Mouse (Mus musculus): ENCODE results near the gene Triap1.
"Not testable (repeated sequence)": the region's sequence is repeated elsewhere in the genome, so short reads cannot be mapped to it uniquely, and the experiment has no call there.

Triap1 gene

GRCm38 (mm10) chr5:115340577-115341313, at the start of gene Triap1, which contains the start of gene Gatc:
Triap1 (plus strand) TSS chr5:115341225.
Gatc (minus strand) TSS chr5:115341178.
- peak; percentile 89 for DNase-seq (ENCODE audit: low spot score)

- DNase-seq (ENCODE audit: low spot score): no peak
Measured at GRCm38 (mm10) chr5:115294173-115294572, 46.9 kb upstream of the Triap1 start.

GRCm38 (mm10) chr5:115296347-115296746, 44.7 kb upstream of the Triap1 start:
- DNase-seq (ENCODE audit: low spot score): no peak

DNA sequence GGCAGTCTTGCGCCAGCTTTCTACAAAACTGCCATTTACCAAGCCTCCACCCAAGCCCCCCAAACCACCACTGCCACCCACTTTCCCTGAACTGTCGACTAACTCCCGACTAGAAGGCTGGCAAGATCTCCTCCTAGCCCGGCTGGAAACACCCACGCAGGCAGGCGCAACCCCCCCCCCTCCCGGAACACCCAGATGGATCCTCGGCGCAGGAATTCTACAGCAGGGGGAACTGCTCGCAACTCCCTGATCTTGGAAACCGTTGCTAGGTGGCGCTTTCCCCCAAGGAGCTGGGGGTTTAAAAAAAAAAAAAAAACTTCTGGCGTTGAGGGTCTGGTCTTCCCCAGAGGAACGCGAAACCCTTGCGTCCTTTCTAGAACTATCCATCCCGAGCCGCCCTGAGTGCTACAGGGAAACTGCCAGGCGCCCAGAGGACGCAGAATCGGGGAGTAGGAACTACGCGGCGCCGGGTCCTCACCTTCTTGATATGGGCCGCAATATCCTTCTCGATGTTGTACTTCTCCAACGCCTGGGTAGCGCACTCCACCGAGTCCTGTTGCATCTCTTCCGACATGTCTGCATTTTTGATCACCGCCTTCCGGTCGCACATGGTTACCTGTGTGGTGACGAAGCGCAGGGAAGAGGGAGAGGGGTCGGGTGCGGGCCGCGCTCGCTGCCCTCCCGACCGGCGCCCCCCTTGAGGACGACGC, 40.8 kb upstream of the Triap1 start:
- peak; percentile 81 for DNase-seq (ENCODE audit: low spot score)

DNA sequence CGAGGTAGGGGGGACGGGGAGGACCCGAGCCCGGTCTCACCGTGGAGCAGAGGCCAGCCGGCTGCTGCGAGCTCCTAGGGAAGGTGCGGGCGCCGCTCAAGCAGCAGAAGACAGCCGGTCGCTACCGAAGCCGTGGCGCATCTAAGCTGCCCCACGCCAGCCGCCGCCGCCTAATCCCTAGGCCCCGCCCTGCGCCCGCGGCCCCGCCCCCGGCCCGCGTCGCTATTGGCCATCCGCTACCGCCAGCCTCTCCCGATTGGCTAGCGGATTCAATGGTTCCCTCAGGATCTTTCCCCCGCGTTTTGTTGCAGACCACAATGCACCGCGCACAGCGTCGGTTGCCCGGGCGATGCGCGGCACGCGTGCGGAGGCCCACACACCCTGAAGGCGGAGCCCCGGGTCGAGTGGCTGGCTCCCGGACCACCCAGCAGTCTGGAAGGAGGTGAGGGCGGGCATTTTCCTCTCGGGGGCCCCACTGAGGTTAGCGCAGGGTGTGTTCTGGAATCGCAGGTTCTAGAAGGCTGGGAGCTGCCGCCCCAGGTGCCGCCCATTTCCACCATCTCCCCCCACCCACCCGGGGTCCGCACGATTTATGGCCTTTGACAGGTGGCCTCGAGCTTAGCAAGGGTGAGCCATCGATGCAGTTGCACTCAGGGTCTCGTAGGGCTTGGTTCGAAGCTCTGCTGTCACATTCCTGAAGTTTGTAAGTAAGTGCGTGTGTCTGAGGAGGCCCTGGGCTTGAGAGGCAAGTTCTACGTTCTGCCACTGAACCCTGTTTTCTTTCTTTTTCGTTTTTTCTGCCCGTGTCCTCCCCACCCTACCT, 40.0 kb upstream of the Triap1 start, which contains the start of gene Dynll1:
Gene Dynll1, minus strand, starts transcription at position 208 of the 823 bp plus-strand sequence.
- DNase-seq (ENCODE audit: low spot score): peak; percentile 99

- no peak for DNase-seq (ENCODE audit: low spot score)
Measured at GRCm38 (mm10) chr5:115301615-115302014, 39.4 kb upstream of the Triap1 start.

GRCm38 (mm10) chr5:115302190-115302589, 38.8 kb upstream of the Triap1 start:
- DNase-seq (ENCODE audit: low spot score): not testable (repeated sequence)

- DNase-seq (ENCODE audit: low spot score): no peak
Measured at GRCm38 (mm10) chr5:115312354-115312753, 28.7 kb upstream of the Triap1 start.

DNA sequence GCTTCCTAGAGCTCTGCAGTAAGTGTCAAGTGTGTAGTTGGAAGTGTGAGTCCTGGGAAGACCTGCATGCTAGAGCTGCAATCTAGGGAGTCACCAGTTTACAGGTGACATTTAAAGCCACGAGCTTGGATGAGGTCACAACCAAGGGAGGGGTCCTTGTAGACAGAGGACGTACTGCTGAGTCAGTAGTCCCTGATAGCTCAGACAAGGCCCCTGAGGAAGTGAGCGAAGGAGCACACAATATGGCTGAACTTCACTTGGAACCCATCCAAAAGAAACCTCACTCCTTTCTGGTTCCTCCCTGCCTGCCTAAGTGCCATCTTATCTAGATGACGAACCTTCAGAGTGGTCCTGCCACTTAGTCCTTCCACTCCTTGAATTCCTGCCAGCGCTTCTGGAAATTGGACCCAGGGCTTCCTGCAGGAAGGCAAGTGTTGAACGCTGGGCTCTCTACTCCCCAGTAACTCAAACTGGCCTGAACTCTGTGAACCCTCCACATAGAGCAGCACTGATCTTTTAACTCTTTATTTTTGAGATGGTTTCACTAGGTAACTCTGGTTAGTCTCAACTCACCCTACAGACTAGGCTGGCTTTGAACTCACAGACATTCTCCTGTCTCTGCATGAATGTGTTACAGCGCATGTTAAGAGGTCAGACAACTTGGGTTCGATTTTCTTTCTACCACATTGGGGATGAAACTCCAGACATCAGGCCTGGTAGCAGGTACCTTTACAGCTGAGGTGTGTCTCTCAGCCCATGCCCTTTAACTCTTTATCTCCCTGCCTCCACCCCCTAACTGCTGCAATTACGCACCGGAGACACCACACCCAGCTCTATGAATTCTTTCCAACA, 28.0 kb upstream of the Triap1 start:
- peak; percentile 86 for DNase-seq (ENCODE audit: low spot score)

- DNase-seq (ENCODE audit: low spot score): no peak
Measured at GRCm38 (mm10) chr5:115313668-115313943, 27.4 kb upstream of the Triap1 start.

GRCm38 (mm10) chr5:115316968-115317644, 23.9 kb upstream of the Triap1 start:
- peak; percentile 49 for DNase-seq (ENCODE audit: low spot score)

DNA sequence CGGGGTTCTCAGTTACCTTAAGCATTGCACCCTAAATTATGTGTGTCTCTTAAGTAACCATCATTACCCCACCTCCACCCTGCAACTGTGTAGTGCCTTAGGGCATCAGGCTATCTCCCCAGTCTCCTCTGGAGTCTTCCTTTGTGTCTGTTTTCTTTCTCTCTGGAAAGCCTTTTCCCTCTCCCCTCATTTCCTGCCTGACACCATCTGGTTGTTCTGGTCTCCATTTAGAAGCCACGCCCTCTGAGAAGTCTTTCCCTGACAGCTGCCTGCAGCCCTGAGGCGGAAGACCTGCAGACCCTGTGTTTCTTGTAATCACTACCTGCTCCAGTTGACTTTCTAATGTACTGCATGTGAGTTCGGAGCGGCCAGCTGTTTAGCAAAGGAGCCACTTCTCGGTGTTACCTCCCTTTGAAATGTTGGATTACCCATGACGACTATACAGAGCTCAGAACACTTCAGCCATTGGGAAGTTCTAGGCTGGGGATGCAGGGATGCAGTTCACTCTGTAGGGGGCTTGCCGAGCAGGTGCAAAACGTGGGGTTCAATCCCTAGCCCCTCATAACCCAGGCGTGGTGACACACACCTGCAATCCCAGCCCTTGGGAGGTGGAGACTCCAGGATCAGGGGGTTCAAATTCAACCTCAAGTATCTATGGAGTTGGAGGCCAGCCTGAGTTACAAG, 23.2 kb upstream of the Triap1 start:
- DNase-seq (ENCODE audit: low spot score): peak; percentile 81

DNA sequence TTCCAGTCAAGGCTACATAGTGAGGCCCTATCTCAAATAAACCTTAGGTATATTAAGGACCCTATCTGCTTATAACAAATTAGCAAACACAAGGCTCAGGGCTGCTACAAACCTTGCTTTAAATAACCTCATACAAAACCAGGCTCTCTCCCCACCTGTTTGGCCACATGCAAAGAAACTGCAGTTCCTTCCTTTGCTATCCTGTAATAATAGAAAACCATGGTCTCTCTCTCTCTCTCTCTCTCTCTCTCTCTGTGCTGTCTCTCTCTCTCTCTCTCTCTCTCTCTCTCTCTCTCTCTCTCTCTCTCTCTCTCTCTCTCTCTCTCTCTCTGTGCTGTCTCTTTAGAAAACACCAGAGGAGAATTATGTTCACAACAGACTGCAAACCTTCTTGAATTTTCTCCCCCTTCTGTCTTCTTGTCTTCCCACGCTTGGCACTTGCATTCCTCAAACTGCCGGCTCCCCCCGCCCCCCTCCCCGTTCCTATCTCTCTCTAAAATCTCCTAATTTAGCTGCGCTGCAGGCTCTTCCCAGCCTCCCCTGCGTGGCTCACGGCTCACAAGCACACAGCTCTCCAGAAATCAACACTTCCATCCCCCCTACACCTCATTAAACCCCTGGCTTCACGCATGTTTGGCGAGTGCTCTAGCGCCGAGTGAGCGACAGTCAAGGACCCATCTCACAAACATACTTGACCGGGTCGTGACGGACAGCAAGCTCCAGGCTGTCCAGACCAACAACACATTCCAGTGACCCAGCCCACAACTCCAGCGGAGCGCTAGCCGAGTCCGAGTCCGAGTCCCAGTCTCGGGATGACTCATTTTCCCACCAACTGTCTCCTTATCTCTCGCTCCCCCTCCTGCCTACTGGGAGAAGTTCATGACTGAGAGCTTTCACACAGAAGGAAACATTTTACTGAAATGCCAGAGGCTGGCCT, 21.8 kb upstream of the Triap1 start:
- DNase-seq (ENCODE audit: low spot score): peak; percentile 92

- no peak for DNase-seq (ENCODE audit: low spot score)
Measured at GRCm38 (mm10) chr5:115326256-115326831, 14.7 kb upstream of the Triap1 start.

DNA sequence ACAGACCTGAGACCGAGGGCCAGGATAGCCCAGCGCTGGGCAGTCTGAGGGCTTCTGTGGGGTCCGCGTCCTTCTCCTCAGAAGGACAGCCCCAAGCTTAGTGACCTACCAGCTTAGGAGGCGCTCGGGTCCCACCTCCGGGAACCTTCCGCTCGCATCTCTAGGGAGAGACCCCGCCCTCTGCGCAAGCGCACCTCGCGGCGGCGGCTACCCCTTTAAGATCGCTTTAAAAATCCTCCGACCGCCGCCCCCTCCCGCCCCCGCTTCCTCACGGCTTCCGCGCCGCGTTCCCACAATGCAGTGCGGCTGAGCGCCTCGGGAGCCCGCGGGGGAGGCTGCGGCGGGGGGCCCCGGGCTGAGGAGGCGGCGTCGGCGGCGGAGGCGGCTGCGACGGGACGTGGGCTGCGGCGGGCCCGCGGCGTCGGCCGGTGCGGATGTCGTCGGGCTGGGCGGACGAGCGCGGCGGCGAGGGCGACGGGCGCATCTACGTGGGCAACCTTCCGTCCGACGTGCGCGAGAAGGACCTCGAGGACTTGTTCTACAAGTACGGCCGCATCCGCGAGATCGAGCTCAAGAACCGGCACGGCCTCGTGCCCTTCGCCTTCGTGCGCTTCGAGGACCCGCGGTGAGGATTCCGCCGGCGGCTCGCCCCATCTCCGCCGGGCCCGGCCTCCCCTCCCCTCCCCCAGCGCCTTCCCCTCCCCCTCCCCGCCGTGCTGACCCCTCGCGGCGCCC, 14.0 kb upstream of the Triap1 start, which contains the start of gene Srsf9:
Gene Srsf9, plus strand, starts transcription at position 303 of the 735 bp plus-strand sequence.
- DNase-seq (ENCODE audit: low spot score): peak; percentile 94

GRCm38 (mm10) chr5:115327610-115328548, 13.1 kb upstream of the Triap1 start:
- DNase-seq (ENCODE audit: low spot score): peak; percentile 44

DNA sequence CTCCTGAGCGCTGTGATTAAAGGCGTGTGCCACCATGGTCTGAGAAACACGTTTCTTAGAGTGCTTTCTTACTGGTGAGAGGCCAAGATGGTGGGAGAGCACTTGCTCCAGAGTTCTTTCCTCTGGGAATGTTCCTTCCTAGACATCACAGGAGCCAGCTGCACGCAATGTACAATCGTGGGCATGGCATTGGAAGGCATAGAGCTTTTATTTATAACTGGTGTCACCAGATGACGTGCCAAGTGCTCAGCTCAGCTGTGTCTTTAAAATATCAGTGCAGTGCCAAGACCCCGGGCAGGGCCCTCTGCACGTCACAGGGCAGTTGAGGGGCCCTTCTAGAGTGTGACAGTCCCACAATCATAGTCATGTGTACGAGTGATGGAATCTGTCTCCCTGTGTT, 10.1 kb upstream of the Triap1 start:
- DNase-seq (ENCODE audit: low spot score): no peak
